ENCODE assay signal across 1 mouse cellular context in genomic region chr6:143166452-143167357, GRCm38 (mm10).
TF ChIP-seq lines count a peak whose summit lies in the region.

TSS of gene Etnk1 (plus strand) at chr6:143167221.

TF ChIP-seq in MEL, 35 proteins besides CTCF, POLR2A, EP300 and RAD21 (continued from another document):
- TF ChIP-seq USF2 (IDR thresholded peaks at IDR 0.05; ENCODE audit: borderline replicate concordance in 1 of 2, insufficient read depth in 1 of 2, low read depth in 1 of 2, low read length in 2 of 2): no peak
- TF ChIP-seq MXI1 (IDR thresholded peaks at IDR 0.05; ENCODE audit: low read depth, low read length): peak; percentile 28; the same call in 1 of the 2 replicates
- no peak for TF ChIP-seq MAFK (IDR thresholded peaks at IDR 0.05; ENCODE audit: borderline replicate concordance, low read depth, low read length)
